Mouse (Mus musculus): ENCODE data around the gene Miga2. TPM values are rescaled to one million over a fixed set of nuclear protein-coding genes. Genes with fewer than 3 reads are reported as not detected.

Gene Miga2
- polyA plus RNA-seq, 1 experiment from 2014 or later: 12.6 TPM

- H3K4me3 ChIP-seq (ENCODE audit: low read depth, low read length): no peak overlapping the region
- H3K4me1 ChIP-seq (replicated peaks; ENCODE audit: control insufficient read depth, insufficient read depth, low read length): no peaks in the 10 kb centered on the region
- no peak overlapping the region for H3K27ac ChIP-seq (ENCODE audit: low read depth, low read length)
- no peaks in the 10 kb centered on the region for H3K27me3 ChIP-seq (replicated peaks; ENCODE audit: control insufficient read depth, insufficient read depth, low read length)
- ATAC-seq: no peak
- H3K4me2 ChIP-seq (replicated peaks; ENCODE audit: low read depth): no peak overlapping the region
- TF ChIP-seq CTCF (IDR thresholded peaks at IDR 0.05; ENCODE audit: low read depth): no peak
- no peaks in the 10 kb centered on the region for H3K9me3 ChIP-seq (ENCODE audit: control insufficient read depth)
- no peak overlapping the region for H3K9ac ChIP-seq (ENCODE audit: low read depth, low read length)
- H3K36me3 ChIP-seq (ENCODE audit: control insufficient read depth, insufficient read depth): peaks cover 93% of the 10 kb centered on the region
- 92% methylated on average over 7 of the region's 7 CpGs for WGBS
Measured at GRCm38 (mm10) chr2:30327276-30327675, 36.8 kb upstream of the Miga2 start.

- H3K27ac ChIP-seq (ENCODE audit: low read depth, low read length): no peak overlapping the region
- no peak overlapping the region for H3K4me2 ChIP-seq (replicated peaks; ENCODE audit: low read depth)
- WGBS: 88% methylated on average over 3 of the region's 3 CpGs
- no peaks in the 10 kb centered on the region for H3K27me3 ChIP-seq (replicated peaks; ENCODE audit: control insufficient read depth, insufficient read depth, low read length)
- H3K9me3 ChIP-seq (ENCODE audit: control insufficient read depth): no peaks in the 10 kb centered on the region
- peaks cover 93% of the 10 kb centered on the region for H3K36me3 ChIP-seq (ENCODE audit: control insufficient read depth, insufficient read depth)
- no peak for ATAC-seq
- TF ChIP-seq CTCF (IDR thresholded peaks at IDR 0.05; ENCODE audit: low read depth): no peak
- no peaks in the 10 kb centered on the region for H3K4me1 ChIP-seq (replicated peaks; ENCODE audit: control insufficient read depth, insufficient read depth, low read length)
- no peak overlapping the region for H3K4me3 ChIP-seq (ENCODE audit: low read depth, low read length)
- no peak overlapping the region for H3K9ac ChIP-seq (ENCODE audit: low read depth, low read length)
Measured at GRCm38 (mm10) chr2:30328791-30329190, 35.2 kb upstream of the Miga2 start.

DNA sequence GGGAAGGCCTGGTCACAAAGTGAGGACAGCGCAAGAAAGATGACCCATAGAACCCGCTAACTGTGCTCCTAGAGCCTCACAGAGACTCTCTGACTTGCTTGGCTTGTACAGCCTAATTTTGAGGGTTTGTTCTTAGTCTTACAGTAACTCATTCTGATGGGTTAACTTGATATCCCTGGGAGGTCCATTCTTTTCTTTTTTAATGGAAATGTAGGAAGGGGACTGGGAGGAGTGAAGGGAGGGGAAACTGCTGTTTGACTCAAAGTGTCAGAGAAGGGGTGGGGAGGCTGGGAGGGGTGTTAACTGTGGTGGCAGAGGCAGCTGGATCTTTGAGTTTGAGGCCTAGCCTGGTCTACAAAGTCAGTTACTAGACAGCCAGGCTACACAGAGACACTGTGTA lies 28.7 kb upstream of the Miga2 start:
- Histone ChIP-seq H3K9ac (ENCODE audit: low read depth, low read length) (no peak overlapping the region), H3K4me1 (replicated peaks; ENCODE audit: control insufficient read depth, insufficient read depth, low read length) (no peaks in the 10 kb centered on the region), H3K9me3 (ENCODE audit: control insufficient read depth) (no peaks in the 10 kb centered on the region), H3K36me3 (ENCODE audit: control insufficient read depth, insufficient read depth) (peaks cover 93% of the 10 kb centered on the region), H3K27ac (ENCODE audit: low read depth, low read length) (no peak overlapping the region), H3K27me3 (replicated peaks; ENCODE audit: control insufficient read depth, insufficient read depth, low read length) (no peaks in the 10 kb centered on the region), H3K4me3 (ENCODE audit: low read depth, low read length) (no peak overlapping the region), H3K4me2 (replicated peaks; ENCODE audit: low read depth) (no peak overlapping the region)
- ATAC-seq: no peak
- TF ChIP-seq CTCF (IDR thresholded peaks at IDR 0.05; ENCODE audit: low read depth): no peak
- 99% methylated on average over 2 of the region's 2 CpGs for WGBS

DNA sequence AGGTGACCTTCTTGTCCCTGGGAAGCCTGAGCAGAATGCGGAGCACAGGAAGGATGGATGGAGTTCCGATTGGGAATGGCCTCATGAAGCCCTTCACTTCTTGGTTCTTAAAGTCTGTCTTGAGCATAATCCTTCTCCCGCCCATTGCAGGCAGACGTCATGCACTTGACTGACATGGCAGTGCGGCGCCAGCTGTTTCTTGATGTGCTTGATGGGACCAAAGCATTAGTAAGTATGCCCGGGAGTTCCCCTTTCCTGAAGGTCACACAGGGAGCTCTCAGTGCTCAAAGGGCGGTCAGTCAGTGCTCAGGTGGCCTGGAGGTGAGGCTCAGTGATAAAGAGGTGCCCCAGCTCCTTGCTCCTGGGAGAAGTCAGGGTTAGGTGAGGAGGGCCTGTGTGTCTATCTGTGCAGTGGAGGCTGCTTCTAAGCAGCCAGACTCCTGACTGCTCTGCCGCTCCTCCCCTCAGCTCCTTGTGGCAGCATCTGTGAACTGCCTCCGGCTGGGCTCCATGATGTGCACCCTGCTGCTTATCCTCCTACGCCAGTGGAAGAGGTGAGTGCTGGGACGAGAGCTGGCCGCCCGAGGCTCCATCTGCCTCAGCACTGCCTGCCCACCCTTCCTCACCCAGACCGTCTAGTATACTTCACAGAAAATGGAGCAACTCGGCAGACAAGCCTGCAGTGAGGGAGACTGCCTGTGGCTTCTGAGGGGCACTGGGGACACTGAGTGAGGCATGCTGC lies 27.7 kb upstream of the Miga2 start:
- no peak overlapping the region for H3K4me3 ChIP-seq (ENCODE audit: low read depth, low read length)
- WGBS: 93% methylated on average over 16 of the region's 16 CpGs
- ATAC-seq: no peak
- no peaks in the 10 kb centered on the region for H3K9me3 ChIP-seq (ENCODE audit: control insufficient read depth)
- no peak for TF ChIP-seq CTCF (IDR thresholded peaks at IDR 0.05; ENCODE audit: low read depth)
- H3K27ac ChIP-seq (ENCODE audit: low read depth, low read length): no peak overlapping the region
- no peak overlapping the region for H3K9ac ChIP-seq (ENCODE audit: low read depth, low read length)
- peaks cover 93% of the 10 kb centered on the region for H3K36me3 ChIP-seq (ENCODE audit: control insufficient read depth, insufficient read depth)
- H3K4me1 ChIP-seq (replicated peaks; ENCODE audit: control insufficient read depth, insufficient read depth, low read length): no peaks in the 10 kb centered on the region
- H3K27me3 ChIP-seq (replicated peaks; ENCODE audit: control insufficient read depth, insufficient read depth, low read length): no peaks in the 10 kb centered on the region
- H3K4me2 ChIP-seq (replicated peaks; ENCODE audit: low read depth): no peak overlapping the region

GRCm38 (mm10) chr2:30337179-30337578 lies 26.9 kb upstream of the Miga2 start:
- no peak overlapping the region for H3K27ac ChIP-seq (ENCODE audit: low read depth, low read length)
- no peak overlapping the region for H3K4me2 ChIP-seq (replicated peaks; ENCODE audit: low read depth)
- WGBS: 82% methylated on average over 12 of the region's 12 CpGs
- no peak overlapping the region for H3K4me3 ChIP-seq (ENCODE audit: low read depth, low read length)
- no peaks in the 10 kb centered on the region for H3K27me3 ChIP-seq (replicated peaks; ENCODE audit: control insufficient read depth, insufficient read depth, low read length)
- TF ChIP-seq CTCF (IDR thresholded peaks at IDR 0.05; ENCODE audit: low read depth): no peak
- H3K4me1 ChIP-seq (replicated peaks; ENCODE audit: control insufficient read depth, insufficient read depth, low read length): no peaks in the 10 kb centered on the region
- H3K9ac ChIP-seq (ENCODE audit: low read depth, low read length): no peak overlapping the region
- no peak for ATAC-seq
- peaks cover 97% of the 10 kb centered on the region for H3K36me3 ChIP-seq (ENCODE audit: control insufficient read depth, insufficient read depth)
- no peaks in the 10 kb centered on the region for H3K9me3 ChIP-seq (ENCODE audit: control insufficient read depth)

GRCm38 (mm10) chr2:30342061-30342460 lies 22.0 kb upstream of the Miga2 start:
- Histone ChIP-seq H3K9me3 (ENCODE audit: control insufficient read depth) (no peaks in the 10 kb centered on the region), H3K9ac (ENCODE audit: low read depth, low read length) (no peak overlapping the region), H3K4me1 (replicated peaks; ENCODE audit: control insufficient read depth, insufficient read depth, low read length) (no peaks in the 10 kb centered on the region), H3K4me3 (ENCODE audit: low read depth, low read length) (no peak overlapping the region), H3K4me2 (replicated peaks; ENCODE audit: low read depth) (no peak overlapping the region), H3K27ac (ENCODE audit: low read depth, low read length) (no peak overlapping the region), H3K27me3 (replicated peaks; ENCODE audit: control insufficient read depth, insufficient read depth, low read length) (no peaks in the 10 kb centered on the region), H3K36me3 (ENCODE audit: control insufficient read depth, insufficient read depth) (peaks cover 97% of the 10 kb centered on the region)
- ATAC-seq: no peak
- TF ChIP-seq CTCF (IDR thresholded peaks at IDR 0.05; ENCODE audit: low read depth): no peak
- WGBS: 92% methylated on average over 3 of the region's 3 CpGs

All from intestine, postnatal 0 days (tissue).